Mouse (Mus musculus) neural tube, embryonic 12.5 days (tissue): Measurements from ENCODE around the gene Tln1. TPM values are rescaled to one million over a fixed set of nuclear protein-coding genes. Genes with fewer than 3 reads are reported as not detected.

Experiments used
- ATAC-seq: fragments of 200-750 bp; cut with Nextera tagmentation; 2 replicates; pipeline ENCODE4 v1.8.0; 2017; ENCODE audit warnings: low read depth, mild to moderate bottlenecking, moderate TSS enrichment, moderate library complexity; ENCODE audit not compliant: low FRiP score
- H3K27ac ChIP-seq: fragments of 300-500 bp; sonication (generic); 2 replicates; pipeline ENCODE4 v1.5.1; 2016
- H3K27me3 ChIP-seq: fragments of 300-500 bp; sonication (generic); replicated peaks from 2 replicates; pipeline ENCODE4 v1.6.1; 2016; ENCODE audit warnings: mild to moderate bottlenecking
- H3K36me3 ChIP-seq: fragments of 300-500 bp; sonication (generic); 2 replicates; pipeline ENCODE4 v1.6.1; 2016; ENCODE audit warnings: mild to moderate bottlenecking
- H3K4me1 ChIP-seq: fragments of 300-500 bp; sonication (generic); 2 replicates; pipeline ENCODE4 v1.6.1; 2016
- H3K4me2 ChIP-seq: fragments of 300-500 bp; sonication (generic); replicated peaks from 2 replicates; pipeline ENCODE4 v1.6.1; 2016; ENCODE audit warnings: mild to moderate bottlenecking
- H3K4me3 ChIP-seq: fragments of 300-500 bp; sonication (generic); 2 replicates; pipeline ENCODE4 v1.5.1; 2016
- H3K9ac ChIP-seq: fragments of 300-500 bp; sonication (generic); 2 replicates; pipeline ENCODE4 v1.6.1; 2016; ENCODE audit warnings: mild to moderate bottlenecking
- H3K9me3 ChIP-seq: fragments of 300-500 bp; sonication (generic); 2 replicates; pipeline ENCODE4 v1.6.1; 2016; ENCODE audit warnings: mild to moderate bottlenecking
- WGBS: fragments of 180-500 bp; shearing (Covaris S2); methylation state at CpG from one replicate; pipeline ENCODE4 v1.1.7; 2016; 5-methylcytosine and 5-hydroxymethylcytosine counted together
- polyA plus RNA-seq: library from polyadenylated mRNA; unstranded; fragments of >200 nt; fragmentation: Nextera tagmentation; extraction: Ambion mirVana; gene quantifications from 2 replicates; pipeline ENCODE4 v1.2.1, GENCODE M21; 2016

Tln1 gene
- polyA plus RNA-seq, 1 experiment from 2014 or later, result 59.6 TPM

- H3K4me2 ChIP-seq, result no peak overlapping the region
These were observed 11.1 kb upstream of the Tln1 start for GRCm38 (mm10) chr4:43573561-43573960.

GRCm38 (mm10) chr4:43571395-43572045, 9.0 kb upstream of the Tln1 start:
- Histone ChIP-seq H3K4me2 (no peak overlapping the region), H3K36me3 (peaks cover 78% of the 10 kb centered on the region), H3K27ac (no peak overlapping the region), H3K4me1 (peaks cover 17% of the 10 kb centered on the region), H3K27me3 (no peaks in the 10 kb centered on the region), H3K9me3 (no peaks in the 10 kb centered on the region), H3K4me3 (no peak overlapping the region), H3K9ac (no peak overlapping the region)
- no peak for ATAC-seq
- WGBS, result 89% methylated on average over 6 of the region's 6 CpGs

More at GRCm38 (mm10) chr4:43573561-43573960, 11.1 kb upstream of the Tln1 start:
- no peak overlapping the region for H3K9ac ChIP-seq
- H3K4me3 ChIP-seq, result no peak overlapping the region
- no peak for ATAC-seq
- H3K27ac ChIP-seq, result no peak overlapping the region
- H3K27me3 ChIP-seq, result no peaks in the 10 kb centered on the region
- H3K36me3 ChIP-seq, result peaks cover 58% of the 10 kb centered on the region
- H3K4me1 ChIP-seq, result peaks cover 34% of the 10 kb centered on the region
- no peaks in the 10 kb centered on the region for H3K9me3 ChIP-seq
- 86% methylated on average over 4 of the region's 4 CpGs for WGBS

GRCm38 (mm10) chr4:43567140-43567539, 4.6 kb upstream of the Tln1 start:
- Histone ChIP-seq H3K9me3 (no peaks in the 10 kb centered on the region), H3K4me2 (no peak overlapping the region), H3K27me3 (no peaks in the 10 kb centered on the region), H3K4me1 (peaks cover 14% of the 10 kb centered on the region), H3K27ac (no peak overlapping the region), H3K4me3 (no peak overlapping the region), H3K9ac (no peak overlapping the region), H3K36me3 (peaks cover 82% of the 10 kb centered on the region)
- WGBS, result 96% methylated on average over 9 of the region's 9 CpGs
- no peak for ATAC-seq

- H3K27me3 ChIP-seq, result no peaks in the 10 kb centered on the region
- H3K9me3 ChIP-seq, result no peaks in the 10 kb centered on the region
- peaks cover 53% of the 10 kb centered on the region for H3K36me3 ChIP-seq
- no peak overlapping the region for H3K9ac ChIP-seq
- no peak overlapping the region; the same call in 1 of the 2 replicates for H3K4me2 ChIP-seq
- ATAC-seq, result no peak
- H3K4me3 ChIP-seq, result no peak overlapping the region
- H3K4me1 ChIP-seq, result peaks cover 36% of the 10 kb centered on the region
- H3K27ac ChIP-seq, result no peak overlapping the region
- WGBS, result 63% methylated on average over 2 of the region's 2 CpGs
These were observed 1.7 kb upstream of the Tln1 start for GRCm38 (mm10) chr4:43564231-43564630.

GRCm38 (mm10) chr4:43563601-43563875, 1.0 kb upstream of the Tln1 start:
- H3K4me1 ChIP-seq, result peaks cover 41% of the 10 kb centered on the region
- no peaks in the 10 kb centered on the region for H3K27me3 ChIP-seq
- H3K9me3 ChIP-seq, result no peaks in the 10 kb centered on the region
- 85% methylated on average over 4 of the region's 4 CpGs for WGBS
- H3K4me3 ChIP-seq, result peak overlapping the region; percentile 67
- peak overlapping the region; percentile 85 for H3K4me2 ChIP-seq
- no peak overlapping the region for H3K27ac ChIP-seq
- H3K36me3 ChIP-seq, result peaks cover 46% of the 10 kb centered on the region
- peak overlapping the region; percentile 77 for H3K9ac ChIP-seq
- no peak for ATAC-seq

- Histone ChIP-seq H3K9ac (peak overlapping the region; percentile 77), H3K27ac (peak overlapping the region; percentile 69; the same call in 1 of the 2 replicates), H3K4me2 (peak overlapping the region; percentile 85), H3K4me1 (peaks cover 47% of the 10 kb centered on the region), H3K9me3 (no peaks in the 10 kb centered on the region), H3K36me3 (peaks cover 40% of the 10 kb centered on the region), H3K4me3 (peak overlapping the region; percentile 67), H3K27me3 (no peaks in the 10 kb centered on the region)
- peak; percentile 17 for ATAC-seq
- 8% methylated on average over 22 of the region's 22 CpGs for WGBS
These were observed 494 bp upstream of the Tln1 start for GRCm38 (mm10) chr4:43562769-43563600.

- Histone ChIP-seq H3K9me3 (no peaks in the 10 kb centered on the region), H3K9ac (peak overlapping the region; percentile 77), H3K4me2 (peak overlapping the region; percentile 85), H3K4me1 (peaks cover 56% of the 10 kb centered on the region), H3K27ac (peak overlapping the region; percentile 69), H3K36me3 (peaks cover 35% of the 10 kb centered on the region), H3K27me3 (no peaks in the 10 kb centered on the region), H3K4me3 (peak overlapping the region; percentile 67)
- 3% methylated on average over 16 of the region's 16 CpGs for WGBS
- peak; percentile 25; the same call in 1 of the 2 replicates for ATAC-seq
These were observed 975 bp downstream of the Tln1 start for GRCm38 (mm10) chr4:43561436-43561996.

- no peak for ATAC-seq
- no peaks in the 10 kb centered on the region for H3K9me3 ChIP-seq
- peak overlapping the region; percentile 77 for H3K9ac ChIP-seq
- peaks cover 56% of the 10 kb centered on the region for H3K4me1 ChIP-seq
- H3K4me2 ChIP-seq, result peak overlapping the region; percentile 85
- H3K27ac ChIP-seq, result no peak overlapping the region
- peaks cover 35% of the 10 kb centered on the region for H3K36me3 ChIP-seq
- peak overlapping the region; percentile 67 for H3K4me3 ChIP-seq
- H3K27me3 ChIP-seq, result no peaks in the 10 kb centered on the region
- WGBS, result 33% methylated on average over 2 of the region's 2 CpGs
These were observed 1.5 kb downstream of the Tln1 start for GRCm38 (mm10) chr4:43560976-43561375.

GRCm38 (mm10) chr4:43560243-43560611, 2.3 kb downstream of the Tln1 start:
- no peaks in the 10 kb centered on the region for H3K27me3 ChIP-seq
- H3K4me2 ChIP-seq, result peak overlapping the region; percentile 85
- no peak overlapping the region for H3K4me3 ChIP-seq
- ATAC-seq, result no peak
- H3K36me3 ChIP-seq, result peaks cover 36% of the 10 kb centered on the region
- 48% methylated on average over 6 of the region's 6 CpGs for WGBS
- H3K4me1 ChIP-seq, result peaks cover 56% of the 10 kb centered on the region
- no peaks in the 10 kb centered on the region for H3K9me3 ChIP-seq
- peak overlapping the region; percentile 77; the same call in 1 of the 2 replicates for H3K9ac ChIP-seq
- H3K27ac ChIP-seq, result no peak overlapping the region

- H3K27ac ChIP-seq, result no peak overlapping the region
- H3K4me3 ChIP-seq, result no peak overlapping the region
- 80% methylated on average over 13 of the region's 13 CpGs for WGBS
These were observed 2.8 kb downstream of the Tln1 start for GRCm38 (mm10) chr4:43559519-43560242.

GRCm38 (mm10) chr4:43558631-43559356, 3.7 kb downstream of the Tln1 start:
- no peak for ATAC-seq
- Histone ChIP-seq H3K9me3 (no peaks in the 10 kb centered on the region), H3K9ac (no peak overlapping the region), H3K36me3 (peaks cover 39% of the 10 kb centered on the region), H3K27ac (no peak overlapping the region), H3K4me2 (peak overlapping the region; percentile 32), H3K4me3 (no peak overlapping the region), H3K4me1 (peaks cover 52% of the 10 kb centered on the region), H3K27me3 (no peaks in the 10 kb centered on the region)
- 22% methylated on average over 13 of the region's 13 CpGs for WGBS

More at GRCm38 (mm10) chr4:43559519-43560242, 2.8 kb downstream of the Tln1 start:
- Histone ChIP-seq H3K4me1 (peaks cover 56% of the 10 kb centered on the region), H3K9ac (peak overlapping the region; percentile 77; the same call in 1 of the 2 replicates), H3K27me3 (no peaks in the 10 kb centered on the region), H3K36me3 (peaks cover 36% of the 10 kb centered on the region), H3K9me3 (no peaks in the 10 kb centered on the region), H3K4me2 (peak overlapping the region; percentile 85)
- ATAC-seq, result no peak
